Mouse (Mus musculus): ENCODE data around the gene Tescl. TPM values are rescaled to one million over a fixed set of nuclear protein-coding genes. Genes with fewer than 3 reads are reported as not detected.
A peak's percentile ranks its signal among the peaks of the same experiment; 100 is the strongest.

Tescl gene
- total RNA-seq, 2 experiments from 2014 or later = 0.31 TPM; not detected in 1

DNA sequence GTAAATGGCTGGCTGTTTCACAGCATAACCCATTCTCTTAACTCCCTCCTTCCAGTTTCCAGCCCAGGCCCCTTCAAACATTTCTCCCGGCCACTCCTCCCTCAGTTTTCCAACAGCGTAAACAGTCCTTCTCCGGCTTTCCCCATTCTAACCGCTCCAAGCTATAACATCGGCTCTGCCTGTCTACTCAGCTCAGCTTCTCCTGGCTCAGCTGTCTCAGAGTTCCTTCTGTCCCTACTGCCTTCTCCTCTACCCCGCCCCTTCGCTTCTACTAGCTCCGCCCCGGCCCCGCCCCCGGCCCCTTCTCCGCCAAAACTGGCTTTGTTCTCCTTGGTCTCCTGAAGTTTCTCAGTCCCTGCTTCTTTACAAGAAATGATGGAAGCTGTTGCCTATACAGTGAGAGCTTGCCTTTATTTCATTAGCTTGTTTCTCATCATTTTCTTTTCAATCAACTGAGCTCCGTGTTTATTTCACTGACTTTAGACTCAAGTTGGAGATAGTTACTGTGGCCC, 32.9 kb downstream of the Tescl start, which contains the start of gene Zfp61:
Gene Zfp61 (minus strand): TSS at position 462 of the 512 bp plus-strand sequence.
- DNase-seq (ENCODE audit: low spot score in 2 of 2) = peak in 1 of 2 experiments; percentile 23

DNA sequence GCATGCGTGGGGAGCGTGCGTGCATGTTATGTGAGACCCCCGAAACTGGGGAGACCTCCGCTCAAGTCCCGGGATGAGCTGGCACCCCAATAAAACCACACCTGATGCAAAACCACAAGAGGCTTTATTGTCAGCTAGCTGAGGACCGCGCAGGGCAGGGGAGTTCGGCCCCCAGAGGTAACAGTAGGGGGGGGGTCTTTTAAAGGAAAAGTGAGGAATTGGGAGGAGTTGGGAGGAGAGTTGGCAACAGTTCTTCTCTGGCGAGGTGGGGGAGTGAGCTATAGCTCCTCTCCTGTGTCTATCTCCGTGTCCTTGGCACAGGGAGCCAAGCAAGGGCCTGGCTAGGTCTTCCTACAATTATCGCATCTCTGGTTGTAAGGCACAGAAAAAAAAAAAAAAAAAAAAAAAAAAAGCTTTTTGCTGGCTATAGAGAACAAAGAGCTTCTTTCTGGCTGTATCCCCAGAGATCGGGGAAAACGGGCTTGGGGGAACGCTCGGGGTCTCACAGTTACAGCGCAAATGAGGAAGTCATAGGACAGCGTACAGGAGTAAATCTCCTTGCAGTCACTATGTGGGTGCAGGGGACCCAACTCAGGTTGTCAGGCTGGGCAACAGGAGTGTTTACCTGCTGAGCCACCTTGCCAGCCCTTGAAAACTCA, 33.8 kb downstream of the Tescl start:
- DNase-seq (ENCODE audit: low spot score in 2 of 2) = no peak

DNA sequence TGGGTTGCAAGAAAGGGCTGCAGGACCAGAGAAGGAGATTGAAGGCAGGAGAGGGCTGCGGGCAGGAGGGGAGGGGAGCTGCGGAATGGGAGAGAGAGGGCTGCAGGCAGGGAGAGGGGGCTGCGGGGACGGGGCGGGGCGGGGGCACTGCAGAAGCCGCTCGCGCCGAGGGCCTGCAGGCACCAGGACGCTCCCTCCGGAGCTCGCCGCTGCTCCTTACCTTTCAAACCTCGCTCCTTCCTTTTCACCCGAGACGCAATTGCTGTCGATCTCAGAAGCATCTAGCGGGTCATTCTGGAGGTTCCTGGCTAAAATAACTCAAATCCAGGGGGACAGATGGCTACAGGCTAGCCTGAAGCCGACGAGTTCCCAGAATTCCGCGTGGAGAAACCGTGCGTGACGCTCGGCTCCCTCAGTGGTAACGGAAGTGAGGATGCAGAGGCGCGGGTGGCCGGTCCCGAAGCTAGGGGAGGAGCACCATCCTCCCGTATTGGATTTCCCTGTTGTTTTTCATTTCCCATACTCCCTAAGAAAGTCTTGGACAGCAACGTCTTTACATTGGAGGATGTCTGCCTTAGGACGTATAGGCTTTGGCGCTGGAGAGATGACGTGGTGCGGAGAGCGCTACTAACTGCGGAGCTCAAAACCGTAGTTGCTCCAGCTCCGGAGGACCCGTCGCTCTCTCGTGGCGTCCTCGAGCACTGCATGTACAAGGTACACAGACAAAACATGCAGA, 34.6 kb downstream of the Tescl start:
- DNase-seq (ENCODE audit: low spot score in 2 of 2) = peak; percentile 45 to 73

DNA sequence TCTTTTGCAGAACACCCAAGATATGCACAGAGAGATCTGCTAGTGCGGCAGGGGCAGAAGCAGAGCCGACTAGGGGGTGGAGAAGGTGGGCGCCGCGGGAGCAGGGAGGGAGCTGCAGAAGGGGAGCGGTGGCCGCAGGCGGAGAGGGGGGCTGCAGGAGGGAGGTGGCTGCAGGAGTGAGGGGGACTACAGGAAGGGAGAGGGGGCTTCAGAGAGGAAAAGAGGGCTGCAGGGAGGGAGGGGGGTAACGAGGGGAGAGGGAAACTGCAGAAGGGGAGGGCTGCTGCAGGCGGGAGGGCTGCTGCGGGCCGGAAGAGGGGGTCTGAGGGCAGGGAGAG, 35.1 kb downstream of the Tescl start:
- no peak for DNase-seq (ENCODE audit: low spot score in 2 of 2)

DNA sequence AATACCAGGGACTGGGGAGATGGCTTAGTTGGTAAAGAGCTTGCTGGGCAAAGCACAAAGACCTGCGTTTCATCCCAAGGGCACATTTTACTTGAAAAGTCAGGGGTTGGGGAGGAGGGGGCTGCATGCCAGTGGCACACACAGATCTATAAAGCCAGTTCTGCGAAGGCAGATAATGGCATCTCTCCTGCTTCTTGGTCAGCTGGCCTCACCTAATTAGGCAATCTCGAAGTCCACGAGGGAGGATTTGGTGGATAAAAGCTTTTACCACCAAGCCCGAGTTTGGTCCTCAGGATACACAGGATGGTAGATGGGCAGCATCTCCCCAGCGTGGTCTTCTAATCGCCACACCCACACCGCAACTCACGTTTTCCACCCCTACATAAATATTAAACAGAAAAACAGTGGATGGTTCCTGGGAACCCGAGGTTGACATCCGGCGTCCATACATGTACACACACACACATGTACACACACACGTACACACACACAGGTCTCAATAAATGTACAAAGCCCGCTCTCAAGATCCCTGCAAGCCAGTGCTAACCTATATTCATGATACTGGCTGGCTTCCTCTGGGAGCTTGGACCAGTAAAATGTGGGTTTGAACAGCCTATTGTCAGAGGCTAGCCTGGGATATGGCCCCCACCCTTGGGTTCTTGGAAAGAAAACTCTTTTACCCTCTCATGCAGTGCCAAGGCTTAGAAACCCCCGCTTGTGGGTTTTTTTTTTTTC, 36.2 kb downstream of the Tescl start:
- DNase-seq (ENCODE audit: low spot score in 2 of 2) = no peak

DNA sequence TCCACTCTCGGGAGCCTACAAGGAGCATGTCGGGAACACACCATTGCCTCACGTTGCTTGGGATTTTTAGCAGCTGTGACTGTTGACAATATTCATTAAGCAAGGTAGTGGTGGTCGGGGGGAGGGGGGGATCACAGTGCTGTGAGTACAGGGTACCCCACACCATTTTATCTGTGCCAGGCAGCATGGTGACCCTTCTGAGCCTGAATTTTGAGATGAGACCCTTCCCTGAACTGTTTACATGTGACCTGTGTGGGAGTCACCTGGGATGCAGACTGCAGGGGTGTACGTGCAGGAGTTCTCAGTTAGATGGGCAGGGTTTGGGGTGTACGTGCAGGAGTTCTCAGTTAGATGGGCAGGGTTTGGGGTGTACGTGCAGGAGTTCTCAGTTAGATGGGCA, 37.4 kb downstream of the Tescl start:
- no peak for DNase-seq (ENCODE audit: low spot score in 2 of 2)

DNA sequence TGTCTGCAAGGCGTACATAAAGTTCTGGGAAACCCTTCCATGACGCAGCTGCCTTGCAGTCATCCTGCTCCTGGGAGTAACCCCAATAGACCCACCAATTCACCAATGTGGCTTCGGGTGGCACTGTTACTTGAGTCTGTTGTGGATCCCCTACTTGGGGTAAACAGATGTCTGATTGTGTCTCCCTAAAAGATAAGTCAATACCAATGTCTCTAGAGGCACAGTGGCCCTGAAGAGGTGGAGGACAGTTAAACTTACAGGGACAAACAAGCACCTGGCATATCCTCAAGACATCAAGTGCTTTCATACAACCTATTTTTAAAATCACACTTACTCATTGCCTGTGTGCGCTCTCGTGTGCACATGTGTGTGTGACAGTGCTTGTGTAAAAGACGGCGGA, 38.4 kb downstream of the Tescl start:
- no peak for DNase-seq (ENCODE audit: low spot score in 2 of 2)

DNA sequence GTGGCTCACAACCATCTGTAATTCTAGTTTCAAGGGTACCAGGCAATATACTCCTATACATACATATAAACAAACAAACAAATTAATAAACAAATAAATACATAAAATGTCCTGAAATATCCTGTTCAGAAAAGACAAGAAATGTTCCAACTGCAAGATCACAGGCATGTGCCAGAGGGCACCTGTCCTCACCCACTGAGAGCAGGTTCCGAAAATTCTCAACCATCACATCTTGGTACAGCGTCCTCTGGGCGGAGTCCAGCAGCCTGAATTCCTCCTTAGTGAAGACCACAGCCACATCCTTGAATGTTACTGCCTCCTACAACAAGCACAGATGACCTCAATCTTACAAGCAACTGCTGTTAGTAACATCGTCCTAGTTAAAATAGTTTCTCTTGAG, 39.0 kb downstream of the Tescl start:
- DNase-seq (ENCODE audit: low spot score in 2 of 2) = no peak

DNA sequence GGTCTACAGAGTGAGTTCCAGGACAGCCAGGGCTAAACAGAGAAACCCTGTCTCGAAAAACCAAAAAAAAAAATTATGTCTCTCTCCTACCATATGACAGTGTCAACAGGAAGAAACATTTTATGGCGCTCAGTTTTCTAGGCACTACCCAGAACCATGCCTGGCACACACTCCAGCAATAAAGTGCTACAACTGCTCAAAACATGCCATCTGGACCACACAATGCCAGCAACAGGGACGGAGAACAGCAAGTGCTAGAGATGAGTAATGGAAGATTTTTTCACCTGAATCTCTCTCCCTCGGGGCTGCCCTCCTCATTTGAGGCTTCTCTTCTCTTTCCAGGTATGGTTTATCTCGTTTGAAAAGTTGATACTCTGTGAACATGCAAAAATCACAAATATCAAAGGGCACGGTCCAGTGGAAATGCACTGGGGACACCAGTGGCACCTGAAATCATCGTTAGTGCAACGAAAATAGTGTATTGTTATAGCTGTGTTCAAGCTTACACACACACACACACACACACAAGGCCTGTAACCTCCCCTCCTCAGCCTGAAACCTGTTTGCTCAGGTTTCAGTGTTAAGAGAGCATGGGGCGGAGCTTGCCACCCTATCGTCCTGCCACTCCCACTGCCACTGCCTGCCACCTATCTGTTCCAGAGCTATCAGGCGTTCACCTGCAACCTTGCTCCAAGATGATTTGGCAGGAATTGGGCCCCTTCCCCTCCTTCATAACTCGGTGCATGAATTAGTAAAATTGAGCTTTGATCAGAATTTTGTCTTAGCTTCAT, 40.5 kb downstream of the Tescl start:
- DNase-seq (ENCODE audit: low spot score in 2 of 2) = no peak

DNA sequence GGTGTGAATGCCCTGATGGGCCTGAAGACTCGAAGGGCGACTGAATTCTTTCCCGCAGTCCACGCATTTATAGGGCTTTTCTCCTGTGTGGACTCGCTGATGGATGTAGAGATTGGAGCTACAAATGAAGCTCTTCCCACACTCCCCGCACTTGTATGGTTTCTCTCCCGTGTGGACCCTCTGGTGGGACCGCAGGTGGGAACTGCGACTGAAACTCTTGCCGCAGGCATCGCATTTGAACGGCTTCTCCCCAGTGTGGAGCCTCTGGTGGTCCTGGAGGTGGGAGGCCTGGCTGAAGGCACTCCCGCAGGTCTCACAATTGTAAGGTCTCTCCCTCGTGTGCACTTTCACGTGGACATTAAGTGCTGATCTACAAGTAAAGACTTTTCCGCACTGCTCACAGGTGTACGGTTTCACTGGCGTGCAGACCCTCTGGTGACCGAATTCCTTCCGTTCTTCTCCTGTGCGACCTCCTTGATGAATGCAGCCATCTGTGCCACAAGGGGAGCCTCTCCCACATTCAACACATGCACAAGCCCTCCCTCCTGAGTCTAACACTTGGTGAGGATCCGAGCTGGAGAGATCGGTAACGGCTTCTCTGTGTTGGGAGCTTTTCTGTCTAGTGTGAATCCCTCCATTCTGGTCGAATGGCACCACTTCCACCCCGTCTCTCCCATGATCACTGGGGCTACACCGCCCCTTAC, 42.2 kb downstream of the Tescl start:
- no peak for DNase-seq (ENCODE audit: low spot score in 2 of 2)

DNA sequence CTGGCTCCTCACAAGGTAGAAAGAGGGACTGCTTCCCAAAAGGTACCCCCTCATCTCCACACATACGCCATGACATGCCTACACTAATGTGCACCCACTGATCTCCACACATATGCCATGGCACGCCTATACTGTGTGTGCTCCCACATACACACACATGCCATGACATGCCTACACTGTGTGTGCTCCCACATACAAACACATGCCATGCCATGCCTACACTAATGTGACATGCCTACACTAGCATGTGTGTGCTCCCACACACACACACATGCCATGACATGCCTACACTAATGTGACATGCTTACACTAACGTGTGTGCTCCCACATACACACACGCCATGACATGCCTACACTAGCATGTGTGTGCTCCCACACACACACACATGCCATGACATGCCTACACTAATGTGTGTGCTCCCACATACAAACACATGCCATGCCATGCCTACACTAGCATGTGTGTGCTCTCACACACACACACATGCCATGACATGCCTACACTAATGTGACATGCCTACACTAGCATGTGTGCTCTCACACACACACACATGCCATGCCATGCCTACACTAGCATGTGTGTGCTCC, 43.5 kb downstream of the Tescl start:
- DNase-seq (ENCODE audit: low spot score in 2 of 2) = no peak

DNA sequence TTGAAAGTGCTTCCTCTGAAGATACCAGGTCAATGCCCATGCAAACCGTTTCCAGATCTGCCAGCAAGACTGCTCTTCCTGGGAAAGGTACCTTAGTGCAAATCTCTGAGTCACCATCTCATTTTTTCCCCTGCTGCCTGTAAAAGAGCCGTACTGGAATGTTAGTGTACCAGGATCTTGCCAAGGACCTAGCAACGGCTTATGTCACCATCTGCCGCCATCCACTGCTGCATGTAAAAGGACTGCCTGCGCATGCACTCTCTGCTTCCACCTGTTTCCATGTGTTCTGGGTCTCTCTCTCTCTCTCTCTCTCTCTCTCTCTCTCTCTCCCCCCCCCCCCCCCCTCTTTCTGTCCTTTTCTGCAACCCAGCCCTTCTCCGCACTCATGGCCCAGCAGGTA, 45.2 kb downstream of the Tescl start:
- no peak for DNase-seq (ENCODE audit: low spot score in 2 of 2)

DNA sequence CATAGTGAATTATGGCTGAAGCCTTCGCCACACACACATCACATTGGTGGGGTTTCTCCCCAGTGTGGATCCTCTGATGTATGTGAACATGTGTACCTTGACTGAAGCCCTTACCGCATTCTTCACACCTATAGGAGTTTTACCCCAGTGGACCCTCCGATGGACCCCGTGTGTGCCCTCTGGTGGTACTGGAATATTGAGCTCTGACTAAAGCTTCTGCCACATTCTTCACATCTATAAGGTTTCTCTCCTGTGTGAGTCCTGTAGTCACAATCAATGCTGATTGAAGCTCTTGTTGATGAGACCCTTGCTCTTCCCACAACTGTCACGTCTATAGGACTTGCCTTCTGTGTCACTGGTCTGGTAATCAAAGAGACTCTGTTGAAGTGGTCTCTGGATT, 46.1 kb downstream of the Tescl start:
- peak in 1 of 2 experiments; percentile 10 for DNase-seq (ENCODE audit: low spot score in 2 of 2)

DNA sequence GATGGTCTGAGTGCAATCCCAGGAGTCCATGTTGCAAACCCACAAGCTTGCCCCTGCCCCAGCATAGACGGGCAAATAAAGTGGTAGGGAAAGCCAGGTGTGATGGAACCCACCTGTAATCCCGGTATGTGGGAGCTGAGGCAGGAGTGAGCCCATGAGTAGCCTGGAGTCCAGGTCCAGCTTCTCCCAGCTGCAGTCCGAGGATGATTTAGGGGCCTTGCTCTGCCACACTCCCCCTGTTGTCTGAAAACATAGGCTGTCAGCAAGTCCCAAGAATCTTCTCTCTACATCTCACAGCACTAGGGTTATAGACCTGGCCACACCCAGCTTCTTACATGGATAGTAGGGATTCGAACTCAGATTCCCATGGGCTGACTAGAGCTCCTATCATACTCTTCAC, 46.8 kb downstream of the Tescl start:
- DNase-seq (ENCODE audit: low spot score in 2 of 2) = no peak

DNA sequence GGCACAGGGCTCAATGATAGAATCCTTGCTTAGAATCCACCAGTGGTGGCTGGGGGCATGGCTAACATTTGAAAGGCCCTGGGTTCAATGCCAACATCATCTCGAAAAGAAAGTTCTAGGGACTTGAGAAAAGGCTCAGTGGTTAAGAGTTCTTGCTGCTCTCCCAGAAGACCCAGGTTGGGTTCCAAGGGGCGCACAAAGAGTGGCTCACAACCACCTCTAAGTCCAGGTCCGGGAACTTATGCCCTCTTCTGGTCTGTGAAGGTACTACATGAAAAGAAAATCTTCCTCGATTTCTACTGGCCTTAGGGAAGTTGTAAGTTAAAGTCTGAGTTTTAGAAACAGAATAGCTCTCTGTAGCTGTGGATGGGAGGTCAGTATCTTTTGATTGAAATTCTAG, 47.6 kb downstream of the Tescl start:
- no peak for DNase-seq (ENCODE audit: low spot score in 2 of 2)

Small RNA genes lying within 50 kb of the gene (microRNA-seq; reads per million reads assigned to microRNA genes)
- not detected for gene Gm27592

Other genes with a start within 250 kb of the Tescl start
- 1 to 10 TPM; 4.4 to 4.5 TPM for gene Zfp112, start 221.6 kb downstream of the Tescl start, total RNA-seq (2021)
- 1 to 10 TPM; 6.1 to 8.6 TPM for gene Zfp235, start 199.8 kb downstream of the Tescl start, total RNA-seq (2021)
- under 1 TPM; 0.57 to 0.83 TPM for gene Zfp114, start 158.9 kb downstream of the Tescl start, total RNA-seq (2021)
- 10 to 100 TPM in 1 of 2 experiments, 1 to 10 TPM in 1; 9.2 to 10.1 TPM for gene Zfp111, start 122.5 kb downstream of the Tescl start, total RNA-seq (2021)
- 1 to 10 TPM; 2.1 to 2.2 TPM for gene Zfp109, start 96.4 kb downstream of the Tescl start, total RNA-seq (2021)
- gene Zfp108, start 79.1 kb downstream of the Tescl start, total RNA-seq (2021) = 1 to 10 TPM; 2.1 to 2.2 TPM
- 1 to 10 TPM; 3.9 to 5.5 TPM for gene Zfp93, start 63.5 kb downstream of the Tescl start, total RNA-seq (2021)
- 1 to 10 TPM; 8.7 to 8.9 TPM for gene Zfp61, start 32.7 kb downstream of the Tescl start, total RNA-seq (2021)
- 1 to 10 TPM; 4.0 to 4.2 TPM for gene Zfp94, start 17.3 kb downstream of the Tescl start, total RNA-seq (2021)
- gene Lypd5, start 15.3 kb upstream of the Tescl start, total RNA-seq (2021) = not detected
- under 1 TPM; 0.61 to 0.93 TPM for gene Kcnn4, start 36.3 kb upstream of the Tescl start, total RNA-seq (2021)
- gene Smg9, start 65.7 kb upstream of the Tescl start, total RNA-seq (2021) = 10 to 100 TPM; 18.1 to 21.1 TPM
- under 1 TPM; 0.26 to 0.52 TPM for gene Irgc1, start 118.4 kb upstream of the Tescl start, total RNA-seq (2021)
- gene Plaur, start 128.5 kb upstream of the Tescl start, total RNA-seq (2021) = 1 to 10 TPM; 2.5 to 3.7 TPM
- gene Cadm4, start 148.1 kb upstream of the Tescl start, total RNA-seq (2021) = 10 to 100 TPM; 18.6 to 21.3 TPM
- gene Zfp428, start 173.1 kb upstream of the Tescl start, total RNA-seq (2021) = 10 to 100 TPM; 12.6 to 15.9 TPM
- not detected for gene AC161166.1, start 178.5 kb upstream of the Tescl start, total RNA-seq (2021)
- 10 to 100 TPM; 20.5 to 22.0 TPM for gene Irgq, start 196.8 kb upstream of the Tescl start, total RNA-seq (2021)
- gene Pinlyp, start 212.2 kb upstream of the Tescl start, total RNA-seq (2021) = not detected
- 10 to 100 TPM; 44.4 to 45.2 TPM for gene Xrcc1, start 212.4 kb upstream of the Tescl start, total RNA-seq (2021)

All from gastrocnemius, postnatal 4 days (tissue).